9 mouse cellular contexts compared by ENCODE assay signal in the genomic region with DNA sequence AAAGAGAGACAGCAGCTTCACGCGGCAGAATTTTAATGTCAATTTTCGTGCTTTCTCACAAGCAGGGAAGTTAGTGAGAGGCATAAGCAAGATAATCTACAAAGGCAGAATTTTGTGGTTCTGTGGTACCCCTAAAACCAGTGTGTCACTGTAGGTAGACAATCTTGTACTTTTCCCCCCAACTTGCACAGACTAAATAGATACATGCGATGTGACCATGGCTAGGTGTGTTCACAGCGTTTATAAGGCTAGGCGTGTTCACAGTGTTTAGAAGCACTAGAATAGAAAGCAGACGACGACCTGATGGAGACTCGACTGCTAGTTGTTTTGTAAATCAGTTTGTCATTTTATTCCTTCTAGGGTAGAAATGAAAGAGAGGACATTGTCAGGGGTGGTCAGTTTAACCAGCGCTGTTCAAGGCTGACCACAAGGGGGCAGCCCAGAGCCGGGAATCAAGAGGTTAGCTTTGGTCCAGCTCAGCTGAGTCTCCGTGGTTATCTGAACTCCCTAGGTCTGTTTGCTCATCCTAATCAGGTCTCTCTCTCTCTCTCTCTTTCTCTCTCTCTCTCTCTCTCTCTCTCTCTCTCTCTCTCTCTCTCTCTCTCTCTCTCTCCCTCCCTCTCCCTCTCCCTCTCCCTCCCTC. TPM values are rescaled to one million over a fixed set of nuclear protein-coding genes. Genes with fewer than 3 reads are reported as not detected.
DNase-seq lines count a peak whose midpoint lies in the region; TF ChIP-seq lines count a peak whose summit lies in the region.
"Had no signal": no experiment of that assay in that cellular context is flagged by ENCODE, and none has a peak within 500 bp of the region (broad histone marks: within the 10 kb centered on the region; RNA-seq: fewer than 3 reads in every experiment).

No protein-coding gene starts in this region.

- H3K36me3 ChIP-seq in E14TG2a.4 (ENCODE audit: insufficient read depth, low read length), result no peaks in the 10 kb centered on the region
- H3K36me3 ChIP-seq in forebrain, embryonic 10.5 days (replicated peaks), result no peaks in the 10 kb centered on the region
- H3K36me3 ChIP-seq: heart, embryonic 13.5 days had no signal

- no peaks in the 10 kb centered on the region for H3K9me3 ChIP-seq in E14TG2a.4 (ENCODE audit: low read length)
- H3K9me3 ChIP-seq in forebrain, embryonic 10.5 days, result no peaks in the 10 kb centered on the region
- H3K9me3 ChIP-seq: heart, embryonic 13.5 days had no signal

- H3K27me3 ChIP-seq in E14TG2a.4 (ENCODE audit: insufficient read depth, low read length), result 0 out of 2 replicates have a peak, but pooled peaks cover 2% of the 10 kb centered on the region
- H3K27me3 ChIP-seq in forebrain, embryonic 10.5 days (ENCODE audit: poor library complexity, severe bottlenecking), result no peaks in the 10 kb centered on the region

- peaks cover 8% of the 10 kb centered on the region for H3K4me1 ChIP-seq in E14TG2a.4 (replicated peaks; ENCODE audit: low read depth, low read length)
- H3K4me1 ChIP-seq in forebrain, embryonic 10.5 days, result 0 out of 2 replicates have a peak, but pooled peaks cover 4% of the 10 kb centered on the region
- H3K4me1 ChIP-seq: heart, embryonic 13.5 days had no signal

- intact Hi-C loops in heart, postnatal 25 days (cut with DNase I), result loop anchor here (2.0 to 5.0 kb wide), 2 partner anchors 180 to 525 kb away; a partner anchor contains a TSS

- 35% methylated on average over 12 of the region's 12 CpGs for WGBS in forebrain, embryonic 10.5 days

- no peak overlapping the region for H3K27ac ChIP-seq in forebrain, embryonic 10.5 days
- H3K27ac ChIP-seq: heart, embryonic 13.5 days had no signal

- no peak overlapping the region for H3K4me3 ChIP-seq in E14TG2a.4 (replicated peaks; ENCODE audit: low read length)
- H3K4me3 ChIP-seq in forebrain, embryonic 10.5 days, result no peak overlapping the region
- H3K4me3 ChIP-seq: heart, embryonic 13.5 days had no signal

- peak; percentile 81 for TF ChIP-seq CTCF in E14TG2a.4 (conservative IDR thresholded peaks at IDR 0.05; ENCODE audit: low read length)

- DNase-seq in brain, adult 2 months (ENCODE audit: low read depth, low spot score), result peak; percentile 73
- DNase-seq in forebrain, embryonic 10.5 days (ENCODE audit: extremely low spot score, low spot score), result peak; percentile 75
- DNase-seq in heart, postnatal 25 days (ENCODE audit: low spot score), result peak; percentile 30
- DNase-seq in layer of hippocampus, adult 8-10 months (ENCODE audit: low spot score in 2 of 2), result peak; percentile 21 to 59
- peak; percentile 60 for DNase-seq in lung, postnatal 25 days (ENCODE audit: low spot score)
- DNase-seq in retina, embryonic 14.5 days (ENCODE audit: low spot score), result peak; percentile 91
- DNase-seq in thymus, postnatal 4 days, result peak; percentile 89

RNA-seq across cellular contexts. Expression of a gene that starts 27.9 kb away (rescaled TPM):
- 32.4 and 35.0 TPM in 2 replicates for polyA plus RNA-seq in forebrain, embryonic 10.5 days (2016; fragmentation: Nextera tagmentation; extraction: Ambion mirVana)
- total RNA-seq in heart, postnatal 25 days (2021), result 10 to 100 TPM; 21.1 to 25.9 TPM
- 10 to 100 TPM; 27.0 to 34.1 (median 29.7) TPM for total RNA-seq in layer of hippocampus, adult 8-10 months (2022)

Comparison
In these comparisons a context has a peak if more than half of its experiments do, and no peak if none do; other contexts are left out.
1. DNase-seq: peak in every context shown above with its lines; median percentile 91 in retina, embryonic 14.5 days; 89 in thymus, postnatal 4 days; 75 in forebrain, embryonic 10.5 days; 73 in brain, adult 2 months; 60 in lung, postnatal 25 days; 40 in layer of hippocampus, adult 8-10 months; 30 in heart, postnatal 25 days.